Mouse (Mus musculus) c-Kit-positive CD71-positive TER-119-negative erythroid progenitor cells, embryonic 14.5 days (primary cell): ENCODE data around the gene Hpca.
A peak's percentile ranks its signal among the peaks of the same experiment; 100 is the strongest.

Experiments
- DNase-seq: peaks from one replicate; pipeline ENCODE4 v3.0.0-alpha.2; 2013; ENCODE audit warnings: low read depth

Hpca gene

GRCm38 (mm10) chr4:129108624-129109023 lies 13.2 kb downstream of the Hpca start:
- DNase-seq = no peak

- no peak for DNase-seq
These were observed 14.4 kb downstream of the Hpca start for GRCm38 (mm10) chr4:129107348-129107899.

GRCm38 (mm10) chr4:129106073-129106472 lies 15.8 kb downstream of the Hpca start:
- no peak for DNase-seq

GRCm38 (mm10) chr4:129105356-129105755 lies 16.5 kb downstream of the Hpca start, which contains the start of gene Tmem54:
Gene Tmem54 (plus strand): TSS chr4:129105548.
- DNase-seq = no peak

GRCm38 (mm10) chr4:129102133-129102829 lies 19.6 kb downstream of the Hpca start:
- no peak for DNase-seq

- no peak for DNase-seq
These were observed 24.8 kb downstream of the Hpca start for GRCm38 (mm10) chr4:129097006-129097405.

GRCm38 (mm10) chr4:129095276-129095675 lies 26.6 kb downstream of the Hpca start:
- no peak for DNase-seq

- DNase-seq = no peak
These were observed 34.0 kb downstream of the Hpca start for GRCm38 (mm10) chr4:129087850-129088249.

GRCm38 (mm10) chr4:129086078-129086477 lies 35.8 kb downstream of the Hpca start:
- DNase-seq = peak; percentile 63

- no peak for DNase-seq
These were observed 36.9 kb downstream of the Hpca start for GRCm38 (mm10) chr4:129084896-129085295.

GRCm38 (mm10) chr4:129082379-129083115 lies 39.3 kb downstream of the Hpca start:
- peak; percentile 68 for DNase-seq

GRCm38 (mm10) chr4:129081939-129082338 lies 39.9 kb downstream of the Hpca start:
- no peak for DNase-seq

GRCm38 (mm10) chr4:129081512-129081911 lies 40.3 kb downstream of the Hpca start:
- no peak for DNase-seq

GRCm38 (mm10) chr4:129081041-129081440 lies 40.8 kb downstream of the Hpca start:
- no peak for DNase-seq

GRCm38 (mm10) chr4:129079126-129079525 lies 42.7 kb downstream of the Hpca start:
- no peak for DNase-seq

- DNase-seq = no peak
These were observed 53.0 kb downstream of the Hpca start for GRCm38 (mm10) chr4:129068848-129069247.

GRCm38 (mm10) chr4:129067638-129068415 lies 54.0 kb downstream of the Hpca start:
- no peak for DNase-seq

- no peak for DNase-seq
These were observed 56.1 kb downstream of the Hpca start for GRCm38 (mm10) chr4:129065688-129066236.

GRCm38 (mm10) chr4:129062281-129063075 lies 59.4 kb downstream of the Hpca start:
- no peak for DNase-seq
